Mouse (Mus musculus): ENCODE data around the gene Pigh. TPM values are rescaled to one million over a fixed set of nuclear protein-coding genes. Genes with fewer than 3 reads are reported as not detected.

Pigh gene
- polyA plus RNA-seq, 1 experiment from 2014 or later = 15.3 TPM

DNA sequence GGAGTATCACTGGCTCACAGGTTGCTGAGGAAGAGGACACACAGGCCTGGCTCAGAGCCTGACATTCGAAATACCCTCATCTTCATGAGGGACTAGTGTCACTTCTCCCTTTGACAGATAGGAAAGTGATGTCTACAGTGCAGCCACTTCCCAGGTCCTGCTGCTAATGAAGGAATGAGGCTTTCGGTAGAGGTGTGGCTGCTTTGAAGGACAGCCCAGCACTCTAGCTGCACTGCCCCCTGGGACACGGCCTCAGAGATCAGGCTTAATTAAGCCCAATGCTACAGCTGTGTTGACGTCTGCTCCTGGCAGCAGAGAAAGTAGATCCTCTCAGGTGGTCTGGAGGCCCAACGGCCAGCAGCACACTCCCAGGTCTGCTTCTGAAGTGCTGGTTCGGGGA, 29.9 kb downstream of the Pigh start:
- Histone ChIP-seq H3K27ac (ENCODE audit: low read length) (no peak overlapping the region), H3K4me2 (ENCODE audit: low read depth, low read length) (no peak overlapping the region), H3K9ac (ENCODE audit: low read length) (no peak overlapping the region), H3K4me1 (ENCODE audit: control insufficient read depth, insufficient read depth, low read length) (peaks cover 12% of the 10 kb centered on the region), H3K36me3 (ENCODE audit: control insufficient read depth, insufficient read depth) (no peaks in the 10 kb centered on the region), H3K4me3 (ENCODE audit: low read length) (no peak overlapping the region), H3K27me3 (ENCODE audit: control insufficient read depth, insufficient read depth, low read length) (peaks cover 6% of the 10 kb centered on the region; the same call in 1 of the 2 replicates), H3K9me3 (replicated peaks; ENCODE audit: control insufficient read depth, low read length) (no peaks in the 10 kb centered on the region)
- 75% methylated on average over 6 of the region's 6 CpGs for WGBS
- no peak for ATAC-seq (replicated peaks; ENCODE audit: extremely low read depth, insufficient read depth, low FRiP score)

DNA sequence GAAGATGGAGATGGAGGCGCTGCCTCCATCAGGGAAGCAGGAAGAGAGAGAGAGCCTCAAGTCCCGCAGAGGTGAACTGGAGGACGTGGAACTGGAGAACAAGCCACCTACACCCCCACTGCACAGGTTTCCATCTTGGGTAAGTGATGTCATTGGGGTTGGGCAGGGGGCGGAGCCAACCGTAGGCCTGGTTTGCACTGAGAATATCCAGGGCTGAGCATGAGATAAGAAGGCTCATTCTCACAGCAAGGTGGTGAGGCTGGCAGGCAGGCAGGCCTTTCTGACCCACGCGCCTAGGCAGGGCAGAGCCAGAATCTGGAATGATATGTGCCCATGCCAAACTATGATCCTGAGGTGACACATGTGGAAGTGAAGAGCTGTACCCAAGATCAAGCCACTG, 34.2 kb downstream of the Pigh start:
- ATAC-seq (replicated peaks; ENCODE audit: extremely low read depth, insufficient read depth, low FRiP score) = peak; percentile 94
- Histone ChIP-seq H3K27me3 (ENCODE audit: control insufficient read depth, insufficient read depth, low read length) (peaks cover 4% of the 10 kb centered on the region; the same call in 1 of the 2 replicates), H3K9ac (ENCODE audit: low read length) (no peak overlapping the region), H3K27ac (ENCODE audit: low read length) (peak overlapping the region; percentile 78), H3K4me2 (ENCODE audit: low read depth, low read length) (no peak overlapping the region), H3K36me3 (ENCODE audit: control insufficient read depth, insufficient read depth) (no peaks in the 10 kb centered on the region), H3K9me3 (replicated peaks; ENCODE audit: control insufficient read depth, low read length) (no peaks in the 10 kb centered on the region), H3K4me1 (ENCODE audit: control insufficient read depth, insufficient read depth, low read length) (peaks cover 28% of the 10 kb centered on the region), H3K4me3 (ENCODE audit: low read length) (no peak overlapping the region)
- WGBS = 40% methylated on average over 7 of the region's 7 CpGs

DNA sequence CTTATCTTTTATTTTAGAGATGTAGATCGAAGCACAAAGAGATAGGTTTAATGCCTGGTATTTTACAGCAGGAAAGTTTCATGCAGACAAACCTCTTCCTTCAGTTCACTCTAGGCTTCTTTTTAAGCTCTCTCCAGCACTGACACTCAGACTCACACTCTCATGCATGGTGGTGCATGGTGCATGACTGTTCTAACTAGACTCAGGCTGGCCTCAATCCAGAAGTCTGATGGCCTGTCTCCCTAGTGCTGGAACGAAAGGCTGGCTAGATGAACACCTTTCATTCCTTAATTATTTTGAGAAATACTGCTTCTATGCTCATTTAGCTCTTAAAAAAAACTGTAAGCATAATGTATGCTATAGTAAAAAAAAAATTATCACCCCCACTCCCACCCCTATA, 37.4 kb downstream of the Pigh start:
- no peaks in the 10 kb centered on the region for H3K9me3 ChIP-seq (replicated peaks; ENCODE audit: control insufficient read depth, low read length)
- no peak for ATAC-seq (replicated peaks; ENCODE audit: extremely low read depth, insufficient read depth, low FRiP score)
- WGBS = 66% methylated on average over 2 of the region's 2 CpGs

DNA sequence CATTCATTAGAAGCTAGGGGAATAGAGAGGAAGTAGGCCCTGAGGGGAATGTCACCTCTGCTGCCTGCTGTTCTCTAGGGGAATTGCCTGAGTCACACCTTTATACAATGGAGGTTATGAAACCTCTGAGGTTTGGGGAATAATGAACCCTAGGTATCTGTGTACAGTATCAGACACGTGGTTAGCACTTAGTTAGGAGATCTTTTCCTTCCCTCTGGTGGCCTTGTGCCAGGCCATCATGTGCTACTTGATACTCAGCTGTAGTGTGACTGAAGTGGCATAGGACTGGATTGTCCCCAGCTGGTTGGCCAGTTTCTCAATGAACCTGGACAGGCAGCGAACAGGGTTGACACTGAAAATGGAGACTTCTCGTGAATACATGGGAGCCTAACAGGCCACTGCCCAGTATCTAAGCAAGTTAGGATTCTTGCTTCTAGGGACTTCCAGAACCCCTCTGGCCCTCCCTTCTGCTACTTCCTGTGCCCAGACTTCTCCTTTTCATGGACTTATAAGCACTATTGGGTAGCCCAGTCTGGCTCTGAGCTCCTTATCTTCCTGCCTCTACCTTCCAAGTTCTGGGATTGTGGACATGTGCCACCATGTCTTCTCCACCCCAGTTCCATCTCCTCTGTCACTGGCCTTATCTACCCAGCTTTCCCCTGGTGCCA, 38.8 kb downstream of the Pigh start:
- no peak for ATAC-seq (replicated peaks; ENCODE audit: extremely low read depth, insufficient read depth, low FRiP score)
- Histone ChIP-seq H3K4me3 (ENCODE audit: low read length) (no peak overlapping the region), H3K4me2 (ENCODE audit: low read depth, low read length) (no peak overlapping the region), H3K9me3 (replicated peaks; ENCODE audit: control insufficient read depth, low read length) (no peaks in the 10 kb centered on the region), H3K4me1 (ENCODE audit: control insufficient read depth, insufficient read depth, low read length) (peaks cover 47% of the 10 kb centered on the region), H3K36me3 (ENCODE audit: control insufficient read depth, insufficient read depth) (no peaks in the 10 kb centered on the region), H3K27ac (ENCODE audit: low read length) (no peak overlapping the region), H3K9ac (ENCODE audit: low read length) (no peak overlapping the region), H3K27me3 (ENCODE audit: control insufficient read depth, insufficient read depth, low read length) (peaks cover 13% of the 10 kb centered on the region; the same call in 1 of the 2 replicates)
- 49% methylated on average over 3 of the region's 3 CpGs for WGBS

More for the DNA sequence above, 37.4 kb downstream of the Pigh start:
- Histone ChIP-seq H3K4me1 (ENCODE audit: control insufficient read depth, insufficient read depth, low read length) (peaks cover 48% of the 10 kb centered on the region), H3K27ac (ENCODE audit: low read length) (no peak overlapping the region), H3K36me3 (ENCODE audit: control insufficient read depth, insufficient read depth) (no peaks in the 10 kb centered on the region), H3K9ac (ENCODE audit: low read length) (no peak overlapping the region), H3K4me3 (ENCODE audit: low read length) (no peak overlapping the region), H3K27me3 (ENCODE audit: control insufficient read depth, insufficient read depth, low read length) (peaks cover 6% of the 10 kb centered on the region; the same call in 1 of the 2 replicates), H3K4me2 (ENCODE audit: low read depth, low read length) (no peak overlapping the region)

DNA sequence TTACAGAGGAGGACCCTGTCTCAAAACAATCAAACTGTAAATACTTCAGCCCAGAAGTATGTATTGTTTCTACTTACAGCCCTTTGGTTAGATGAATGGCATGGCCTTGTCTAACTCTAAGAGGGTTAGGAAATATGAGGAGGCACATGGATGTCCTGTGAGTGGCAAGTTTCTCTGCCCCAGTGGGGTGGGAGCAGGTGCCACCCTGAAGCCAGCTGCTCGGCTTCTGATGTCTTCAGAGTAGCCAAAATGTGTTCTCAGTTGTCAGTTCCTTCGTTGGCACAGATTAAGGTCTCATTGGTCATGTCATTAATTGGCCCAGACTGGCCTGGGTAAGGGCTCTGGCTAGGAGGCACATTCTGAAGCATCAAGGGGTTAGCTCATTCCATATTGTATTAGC, 39.6 kb downstream of the Pigh start:
- Histone ChIP-seq H3K9me3 (replicated peaks; ENCODE audit: control insufficient read depth, low read length) (no peaks in the 10 kb centered on the region), H3K9ac (ENCODE audit: low read length) (no peak overlapping the region), H3K27ac (ENCODE audit: low read length) (no peak overlapping the region), H3K4me1 (ENCODE audit: control insufficient read depth, insufficient read depth, low read length) (peaks cover 46% of the 10 kb centered on the region), H3K4me2 (ENCODE audit: low read depth, low read length) (no peak overlapping the region), H3K36me3 (ENCODE audit: control insufficient read depth, insufficient read depth) (no peaks in the 10 kb centered on the region), H3K27me3 (ENCODE audit: control insufficient read depth, insufficient read depth, low read length) (peaks cover 13% of the 10 kb centered on the region; the same call in 1 of the 2 replicates), H3K4me3 (ENCODE audit: low read length) (no peak overlapping the region)
- WGBS = 75% methylated on average over 2 of the region's 2 CpGs
- ATAC-seq (replicated peaks; ENCODE audit: extremely low read depth, insufficient read depth, low FRiP score) = no peak

DNA sequence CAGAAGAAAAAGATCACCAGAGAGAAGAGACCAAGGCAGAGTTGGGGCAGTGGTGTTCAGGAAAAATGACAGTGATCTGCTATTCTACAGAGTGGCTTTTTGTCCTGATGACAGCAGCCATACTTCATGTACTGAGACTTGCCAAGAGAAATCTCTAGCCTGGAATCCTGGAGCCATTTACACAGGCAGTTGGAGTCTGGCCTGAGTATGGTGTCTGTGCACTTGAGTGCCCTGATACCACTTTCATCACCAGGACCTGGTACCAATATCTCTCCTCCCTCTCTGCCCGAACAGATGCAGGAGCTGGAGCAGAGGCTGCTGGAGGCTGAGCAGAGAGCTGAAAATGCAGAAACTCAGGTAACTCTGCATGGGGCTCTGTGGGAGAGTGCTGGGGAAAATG, 40.6 kb downstream of the Pigh start:
- no peak overlapping the region for H3K4me3 ChIP-seq (ENCODE audit: low read length)
- peaks cover 13% of the 10 kb centered on the region; the same call in 1 of the 2 replicates for H3K27me3 ChIP-seq (ENCODE audit: control insufficient read depth, insufficient read depth, low read length)
- 36% methylated on average over 1 of the region's 1 CpGs for WGBS
- H3K4me2 ChIP-seq (ENCODE audit: low read depth, low read length) = no peak overlapping the region
- H3K36me3 ChIP-seq (ENCODE audit: control insufficient read depth, insufficient read depth) = no peaks in the 10 kb centered on the region
- peaks cover 51% of the 10 kb centered on the region for H3K4me1 ChIP-seq (ENCODE audit: control insufficient read depth, insufficient read depth, low read length)
- peak overlapping the region; percentile 49 for H3K27ac ChIP-seq (ENCODE audit: low read length)
- no peak overlapping the region for H3K9ac ChIP-seq (ENCODE audit: low read length)
- H3K9me3 ChIP-seq (replicated peaks; ENCODE audit: control insufficient read depth, low read length) = no peaks in the 10 kb centered on the region
- peak; percentile 77 for ATAC-seq (replicated peaks; ENCODE audit: extremely low read depth, insufficient read depth, low FRiP score)

DNA sequence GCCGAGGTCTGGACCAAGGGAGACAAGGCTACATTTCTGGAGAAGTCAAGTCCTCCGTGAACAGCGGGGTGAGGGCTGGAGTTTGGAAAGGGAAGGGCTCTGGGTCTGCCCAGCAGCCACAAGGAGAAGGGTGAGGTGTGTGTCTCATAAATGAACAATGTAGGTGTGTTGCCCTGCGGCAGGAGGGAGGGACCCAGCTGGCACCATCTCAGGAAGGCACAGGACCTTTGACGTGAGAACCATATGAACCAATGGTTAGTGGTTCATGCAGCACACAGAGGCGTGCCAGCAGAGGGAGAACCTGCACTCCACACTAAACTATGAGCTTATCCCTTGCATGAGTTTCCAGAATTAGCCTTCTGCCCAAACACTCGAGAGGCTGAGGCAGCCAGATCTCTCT, 42.2 kb downstream of the Pigh start:
- no peak overlapping the region for H3K27ac ChIP-seq (ENCODE audit: low read length)
- H3K36me3 ChIP-seq (ENCODE audit: control insufficient read depth, insufficient read depth) = no peaks in the 10 kb centered on the region
- ATAC-seq (replicated peaks; ENCODE audit: extremely low read depth, insufficient read depth, low FRiP score) = no peak
- H3K4me2 ChIP-seq (ENCODE audit: low read depth, low read length) = no peak overlapping the region
- H3K27me3 ChIP-seq (ENCODE audit: control insufficient read depth, insufficient read depth, low read length) = peaks cover 22% of the 10 kb centered on the region
- peaks cover 49% of the 10 kb centered on the region for H3K4me1 ChIP-seq (ENCODE audit: control insufficient read depth, insufficient read depth, low read length)
- WGBS = 93% methylated on average over 7 of the region's 7 CpGs
- H3K4me3 ChIP-seq (ENCODE audit: low read length) = no peak overlapping the region
- H3K9ac ChIP-seq (ENCODE audit: low read length) = no peak overlapping the region
- H3K9me3 ChIP-seq (replicated peaks; ENCODE audit: control insufficient read depth, low read length) = no peaks in the 10 kb centered on the region

DNA sequence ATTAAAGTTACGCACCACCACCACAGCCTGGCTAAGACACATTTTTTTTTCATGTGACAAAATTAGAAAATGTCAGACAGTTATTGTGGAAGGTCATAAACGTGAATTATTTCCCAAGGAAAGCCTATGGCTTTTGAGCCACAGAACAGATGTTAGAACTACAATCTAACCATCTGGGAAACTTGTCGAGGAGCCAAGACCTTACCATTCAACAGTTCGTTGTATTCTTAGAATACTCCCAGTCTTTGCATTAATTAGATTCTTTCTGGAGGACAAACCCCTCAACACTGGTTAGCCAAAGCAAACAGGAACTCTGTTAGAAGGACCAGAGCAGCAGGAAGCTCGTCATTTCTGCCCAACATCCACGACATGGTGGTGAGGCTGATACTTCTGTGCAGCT, 43.3 kb downstream of the Pigh start:
- Histone ChIP-seq H3K4me3 (ENCODE audit: low read length) (no peak overlapping the region), H3K9me3 (replicated peaks; ENCODE audit: control insufficient read depth, low read length) (no peaks in the 10 kb centered on the region), H3K27ac (ENCODE audit: low read length) (no peak overlapping the region), H3K36me3 (ENCODE audit: control insufficient read depth, insufficient read depth) (no peaks in the 10 kb centered on the region), H3K27me3 (ENCODE audit: control insufficient read depth, insufficient read depth, low read length) (peaks cover 30% of the 10 kb centered on the region), H3K4me1 (ENCODE audit: control insufficient read depth, insufficient read depth, low read length) (peaks cover 41% of the 10 kb centered on the region), H3K4me2 (ENCODE audit: low read depth, low read length) (no peak overlapping the region), H3K9ac (ENCODE audit: low read length) (no peak overlapping the region)
- no peak for ATAC-seq (replicated peaks; ENCODE audit: extremely low read depth, insufficient read depth, low FRiP score)
- 69% methylated on average over 6 of the region's 6 CpGs for WGBS

DNA sequence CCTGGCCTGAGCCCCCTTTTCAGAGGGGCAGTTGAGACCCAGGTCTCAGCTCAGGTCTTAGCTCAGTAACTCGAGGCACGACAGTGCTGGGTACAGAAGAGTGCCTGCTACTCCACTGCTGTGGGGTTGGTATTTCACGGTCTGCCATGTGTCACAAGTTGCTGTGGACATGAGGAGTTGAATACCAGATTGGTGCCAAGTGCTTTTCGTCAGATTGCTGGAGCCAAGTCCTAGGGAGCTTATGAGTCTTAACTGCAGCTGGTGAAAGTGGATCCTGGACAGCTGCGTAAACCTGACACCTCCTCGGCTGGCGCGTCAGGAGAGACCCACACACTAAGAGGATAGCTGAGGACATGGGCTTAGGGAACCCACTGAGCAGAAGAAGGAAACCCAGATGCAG, 44.8 kb downstream of the Pigh start:
- peak; percentile 89 for ATAC-seq (replicated peaks; ENCODE audit: extremely low read depth, insufficient read depth, low FRiP score)
- Histone ChIP-seq H3K27ac (ENCODE audit: low read length) (peak overlapping the region; percentile 44; the same call in 1 of the 2 replicates), H3K4me3 (ENCODE audit: low read length) (no peak overlapping the region), H3K9ac (ENCODE audit: low read length) (no peak overlapping the region), H3K27me3 (ENCODE audit: control insufficient read depth, insufficient read depth, low read length) (peaks cover 36% of the 10 kb centered on the region), H3K4me2 (ENCODE audit: low read depth, low read length) (peak overlapping the region; percentile 16; the same call in 1 of the 2 replicates), H3K9me3 (replicated peaks; ENCODE audit: control insufficient read depth, low read length) (no peaks in the 10 kb centered on the region), H3K36me3 (ENCODE audit: control insufficient read depth, insufficient read depth) (no peaks in the 10 kb centered on the region), H3K4me1 (ENCODE audit: control insufficient read depth, insufficient read depth, low read length) (peaks cover 26% of the 10 kb centered on the region)
- WGBS = 36% methylated on average over 8 of the region's 8 CpGs
